Mouse (Mus musculus) myocyte (in vitro differentiated cells): Measurements from ENCODE around the gene Rnf145.

Experiments used
- MAX ChIP-seq: IDR thresholded peaks from one replicate; pipeline ENCODE4 v1.6.1; 2011; ENCODE audit warnings: low read depth, mild to moderate bottlenecking, control low read depth
- POLR2A ChIP-seq: IDR thresholded peaks from one replicate; pipeline ENCODE4 v1.6.1; 2011; ENCODE audit warnings: low read depth, mild to moderate bottlenecking, control low read depth, moderate library complexity; ENCODE audit not compliant: insufficient read length

- TF ChIP-seq POLR2A = no peak
- TF ChIP-seq MAX = no peak
These were observed 29.0 kb downstream of the Rnf145 start for GRCm38 (mm10) chr11:44547651-44548196.
